Mouse (Mus musculus) embryo, embryonic 9.5 days (tissue): Measurements from ENCODE around the gene Vmn1r94.
"Not testable (repeated sequence)": the region's sequence is repeated elsewhere in the genome, so short reads cannot be mapped to it uniquely, and the experiment has no call there.

Source experiments
- DNase-seq: peaks from one replicate; pipeline ENCODE4 v3.0.0-alpha.2; 2017; ENCODE audit errors: extremely low spot score

Vmn1r94 gene

GRCm38 (mm10) chr7:20168277-20168676 lies at the start of gene Vmn1r94:
Gene Vmn1r94, minus strand, starts transcription at chr7:20168377.
- not testable (repeated sequence) for DNase-seq

- DNase-seq, result not testable (repeated sequence)
Observed at GRCm38 (mm10) chr7:20205507-20205906, 37.3 kb upstream of the Vmn1r94 start, which contains the start of gene Gm6164. Gene Gm6164, minus strand, starts transcription at chr7:20205607.

DNA sequence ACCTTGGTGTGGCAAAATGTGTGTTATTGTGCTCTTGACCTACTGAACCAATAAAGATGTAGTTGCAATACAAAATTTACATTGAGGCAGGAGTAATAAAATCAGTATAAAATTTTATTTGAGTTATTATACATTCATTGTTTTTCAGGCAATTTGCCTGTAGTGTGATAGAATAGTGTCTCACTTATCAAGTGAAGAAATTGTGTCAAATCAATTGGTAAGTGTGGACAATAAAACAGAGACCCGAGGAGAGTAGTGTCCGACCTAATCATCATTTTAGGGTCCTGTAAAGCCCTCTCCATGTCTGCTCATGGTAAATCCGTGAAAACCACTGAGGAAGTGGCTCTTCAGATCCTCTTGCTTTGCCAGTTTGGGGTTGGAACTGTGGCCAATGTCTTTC lies 25.2 kb upstream of the Vmn1r94 start, which contains the start of gene Vmn1r95:
Gene Vmn1r95, plus strand, starts transcription at position 301 of the 400 bp plus-strand sequence.
- DNase-seq, result not testable (repeated sequence)

GRCm38 (mm10) chr7:20138988-20139387 lies 29.2 kb downstream of the Vmn1r94 start, which contains the start of gene Vmn1r93:
Gene Vmn1r93, minus strand, starts transcription at chr7:20139088.
- not testable (repeated sequence) for DNase-seq

DNA sequence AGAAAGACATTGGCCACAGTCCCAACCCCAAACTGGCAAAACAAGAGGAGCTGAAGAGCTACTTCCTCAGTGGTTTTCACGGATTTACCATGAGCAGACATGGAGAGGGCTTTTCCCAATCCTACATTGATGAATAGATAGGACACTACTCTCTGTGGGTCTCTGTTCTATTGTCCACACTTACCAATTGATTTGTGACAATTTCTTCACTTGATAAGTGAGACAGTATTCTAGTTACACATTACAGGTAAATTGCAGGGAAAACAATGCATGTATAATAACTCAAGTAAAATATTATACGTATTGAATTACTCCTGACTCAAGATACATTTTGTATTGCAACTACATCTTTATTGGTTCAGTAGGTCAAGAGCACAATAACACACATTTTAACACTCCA lies 45.7 kb downstream of the Vmn1r94 start, which contains the start of gene Gm16442:
Gene Gm16442, minus strand, starts transcription at position 101 of the 400 bp plus-strand sequence.
- not testable (repeated sequence) for DNase-seq
